Mouse (Mus musculus): ENCODE results near the gene Ropn1l. TPM values are rescaled to one million over a fixed set of nuclear protein-coding genes. Genes with fewer than 3 reads are reported as not detected.

The Ropn1l gene
- total and polyA plus RNA-seq, 3 experiments = 0.90 to 1.5 (median 1.1) TPM

- Histone ChIP-seq H3K4me3 (ENCODE audit: low read depth, low read length) (no peak overlapping the region), H3K4me1 (ENCODE audit: insufficient read depth, low read depth, low read length) (no peaks in the 10 kb centered on the region), H3K9me3 (replicated peaks) (no peaks in the 10 kb centered on the region), H3K36me3 (replicated peaks) (peaks cover 86% of the 10 kb centered on the region), H3K27me3 (ENCODE audit: insufficient read depth, low read length) (no peaks in the 10 kb centered on the region)
- ATAC-seq (ENCODE audit: extremely low read depth, insufficient number of reproducible peaks, low FRiP score, poor library complexity, severe bottlenecking) (no peak), DNase-seq (ENCODE audit: low spot score) (no peak)
- TF ChIP-seq GATA2 (IDR thresholded peaks at IDR 0.05; ENCODE audit: borderline replicate concordance, low read depth, low read length) (no peak), GATA1 (IDR thresholded peaks at IDR 0.05; ENCODE audit: borderline replicate concordance, low read length) (no peak)
These were observed 12.8 kb upstream of the Ropn1l start for GRCm38 (mm10) chr15:31466295-31466694.

GRCm38 (mm10) chr15:31465806-31466205, 12.3 kb upstream of the Ropn1l start:
- Histone ChIP-seq H3K4me3 (ENCODE audit: low read depth, low read length) (no peak overlapping the region), H3K27me3 (ENCODE audit: insufficient read depth, low read length) (no peaks in the 10 kb centered on the region), H3K4me1 (ENCODE audit: insufficient read depth, low read depth, low read length) (0 out of 2 replicates have a peak, but pooled peaks cover 1% of the 10 kb centered on the region), H3K9me3 (replicated peaks) (no peaks in the 10 kb centered on the region), H3K36me3 (replicated peaks) (peaks cover 87% of the 10 kb centered on the region)
- no peak for ATAC-seq (ENCODE audit: extremely low read depth, insufficient number of reproducible peaks, low FRiP score, poor library complexity, severe bottlenecking)
- no peak for DNase-seq (ENCODE audit: low spot score)
- TF ChIP-seq TAL1 (conservative IDR thresholded peaks at IDR 0.05; ENCODE audit: low read depth, low read length) = no peak
- TF ChIP-seq GATA1 (IDR thresholded peaks at IDR 0.05; ENCODE audit: borderline replicate concordance, low read length) = no peak
- TF ChIP-seq POLR2AphosphoS5 (IDR thresholded peaks at IDR 0.05; ENCODE audit: insufficient replicate concordance, low read depth, low read length) = no peak
- no peak for TF ChIP-seq CTCF (IDR thresholded peaks at IDR 0.05; ENCODE audit: low read depth, low read length)
- TF ChIP-seq GATA2 (IDR thresholded peaks at IDR 0.05; ENCODE audit: borderline replicate concordance, low read depth, low read length) = no peak

- H3K4me3 ChIP-seq (ENCODE audit: low read depth, low read length) = no peak overlapping the region
- H3K36me3 ChIP-seq (replicated peaks) = peaks cover 88% of the 10 kb centered on the region
- ATAC-seq (ENCODE audit: extremely low read depth, insufficient number of reproducible peaks, low FRiP score, poor library complexity, severe bottlenecking) (no peak), DNase-seq (ENCODE audit: low spot score) (no peak)
- no peaks in the 10 kb centered on the region for H3K9me3 ChIP-seq (replicated peaks)
- H3K27me3 ChIP-seq (ENCODE audit: insufficient read depth, low read length) = no peaks in the 10 kb centered on the region
- TF ChIP-seq CTCF (IDR thresholded peaks at IDR 0.05; ENCODE audit: low read depth, low read length) (no peak), GATA1 (IDR thresholded peaks at IDR 0.05; ENCODE audit: borderline replicate concordance, low read length) (no peak), TAL1 (conservative IDR thresholded peaks at IDR 0.05; ENCODE audit: low read depth, low read length) (no peak), POLR2AphosphoS5 (IDR thresholded peaks at IDR 0.05; ENCODE audit: insufficient replicate concordance, low read depth, low read length) (no peak), GATA2 (IDR thresholded peaks at IDR 0.05; ENCODE audit: borderline replicate concordance, low read depth, low read length) (no peak)
- H3K4me1 ChIP-seq (ENCODE audit: insufficient read depth, low read depth, low read length) = peaks cover 5% of the 10 kb centered on the region
These were observed 7.0 kb upstream of the Ropn1l start for GRCm38 (mm10) chr15:31460571-31460970.

GRCm38 (mm10) chr15:31458081-31458480, 4.5 kb upstream of the Ropn1l start:
- peaks cover 21% of the 10 kb centered on the region for H3K4me1 ChIP-seq (ENCODE audit: insufficient read depth, low read depth, low read length)
- no peaks in the 10 kb centered on the region for H3K27me3 ChIP-seq (ENCODE audit: insufficient read depth, low read length)
- no peak for TF ChIP-seq POLR2AphosphoS5 (IDR thresholded peaks at IDR 0.05; ENCODE audit: insufficient replicate concordance, low read depth, low read length)
- no peak for TF ChIP-seq GATA1 (IDR thresholded peaks at IDR 0.05; ENCODE audit: borderline replicate concordance, low read length)
- no peak for TF ChIP-seq CTCF (IDR thresholded peaks at IDR 0.05; ENCODE audit: low read depth, low read length)
- TF ChIP-seq GATA2 (IDR thresholded peaks at IDR 0.05; ENCODE audit: borderline replicate concordance, low read depth, low read length) = no peak
- TF ChIP-seq TAL1 (conservative IDR thresholded peaks at IDR 0.05; ENCODE audit: low read depth, low read length) = no peak
- no peak overlapping the region for H3K4me3 ChIP-seq (ENCODE audit: low read depth, low read length)
- no peaks in the 10 kb centered on the region for H3K9me3 ChIP-seq (replicated peaks)
- H3K36me3 ChIP-seq (replicated peaks) = peaks cover 76% of the 10 kb centered on the region
- ATAC-seq (ENCODE audit: extremely low read depth, insufficient number of reproducible peaks, low FRiP score, poor library complexity, severe bottlenecking) (no peak), DNase-seq (ENCODE audit: low spot score) (no peak)

GRCm38 (mm10) chr15:31456381-31456780, 2.8 kb upstream of the Ropn1l start:
- ATAC-seq (ENCODE audit: extremely low read depth, insufficient number of reproducible peaks, low FRiP score, poor library complexity, severe bottlenecking) (no peak), DNase-seq (ENCODE audit: low spot score) (no peak)
- Histone ChIP-seq H3K27me3 (ENCODE audit: insufficient read depth, low read length) (no peaks in the 10 kb centered on the region), H3K4me1 (ENCODE audit: insufficient read depth, low read depth, low read length) (peaks cover 36% of the 10 kb centered on the region), H3K9me3 (replicated peaks) (no peaks in the 10 kb centered on the region), H3K4me3 (ENCODE audit: low read depth, low read length) (no peak overlapping the region), H3K36me3 (replicated peaks) (peaks cover 59% of the 10 kb centered on the region)
- TF ChIP-seq TAL1 (conservative IDR thresholded peaks at IDR 0.05; ENCODE audit: low read depth, low read length) (no peak), GATA2 (IDR thresholded peaks at IDR 0.05; ENCODE audit: borderline replicate concordance, low read depth, low read length) (no peak), CTCF (IDR thresholded peaks at IDR 0.05; ENCODE audit: low read depth, low read length) (no peak), GATA1 (IDR thresholded peaks at IDR 0.05; ENCODE audit: borderline replicate concordance, low read length) (no peak), POLR2AphosphoS5 (IDR thresholded peaks at IDR 0.05; ENCODE audit: insufficient replicate concordance, low read depth, low read length) (no peak)

GRCm38 (mm10) chr15:31454861-31455295, 1.3 kb upstream of the Ropn1l start:
- DNase-seq (ENCODE audit: low spot score) = no peak
- no peak for ATAC-seq (ENCODE audit: extremely low read depth, insufficient number of reproducible peaks, low FRiP score, poor library complexity, severe bottlenecking)
- Histone ChIP-seq H3K36me3 (replicated peaks) (peaks cover 44% of the 10 kb centered on the region), H3K9me3 (replicated peaks) (no peaks in the 10 kb centered on the region), H3K4me3 (ENCODE audit: low read depth, low read length) (no peak overlapping the region), H3K27me3 (ENCODE audit: insufficient read depth, low read length) (0 out of 2 replicates have a peak, but pooled peaks cover under 1% of the 10 kb centered on the region), H3K4me1 (ENCODE audit: insufficient read depth, low read depth, low read length) (peaks cover 43% of the 10 kb centered on the region)
- TF ChIP-seq POLR2AphosphoS5 (IDR thresholded peaks at IDR 0.05; ENCODE audit: insufficient replicate concordance, low read depth, low read length) (no peak), CTCF (IDR thresholded peaks at IDR 0.05; ENCODE audit: low read depth, low read length) (no peak), GATA1 (IDR thresholded peaks at IDR 0.05; ENCODE audit: borderline replicate concordance, low read length) (no peak), GATA2 (IDR thresholded peaks at IDR 0.05; ENCODE audit: borderline replicate concordance, low read depth, low read length) (no peak), TAL1 (conservative IDR thresholded peaks at IDR 0.05; ENCODE audit: low read depth, low read length) (no peak)

Data from G1E (cell line).